Mouse (Mus musculus): Measurements from ENCODE around the gene Tent5c. TPM values are rescaled to one million over a fixed set of nuclear protein-coding genes. Genes with fewer than 3 reads are reported as not detected.

Gene Tent5c
- polyA plus RNA-seq, 1 experiment from 2014 or later = 6.3 TPM

DNA sequence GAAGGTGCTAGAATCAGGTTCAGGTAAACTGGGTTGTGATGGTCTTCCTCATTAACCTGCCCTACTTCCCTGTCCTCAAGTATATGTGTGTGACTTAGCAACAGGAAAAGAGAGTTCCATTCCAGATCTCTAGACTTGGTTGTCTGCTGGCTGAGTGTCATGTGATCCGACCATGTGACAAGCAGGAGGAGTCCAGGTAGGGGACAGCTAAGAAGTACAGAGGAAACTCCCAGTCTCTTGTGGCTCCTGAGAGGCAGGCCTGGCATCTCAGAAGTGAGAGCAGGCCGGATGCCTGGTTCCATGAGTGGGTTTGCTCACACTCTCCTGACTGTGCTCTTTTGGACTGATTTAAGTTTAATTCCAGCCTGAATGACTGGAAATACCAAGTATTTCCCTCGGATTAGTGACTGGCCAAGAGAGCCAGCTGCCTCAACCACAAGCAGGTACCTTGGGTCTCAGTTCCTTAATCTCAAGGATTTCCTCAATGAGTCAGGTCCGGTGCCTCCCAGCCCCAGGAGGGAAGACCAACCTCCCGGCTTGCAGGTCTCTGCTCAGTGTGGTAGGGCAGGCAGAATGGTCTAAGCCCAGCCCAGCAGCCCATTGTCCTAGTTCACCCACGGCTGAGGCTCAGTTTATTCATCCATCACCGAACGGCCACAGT is 26.1 kb upstream of the Tent5c start:
- Histone ChIP-seq H3K4me3 (no peak overlapping the region), H3K9ac (no peak overlapping the region), H3K27ac (no peak overlapping the region), H3K4me1 (no peaks in the 10 kb centered on the region), H3K9me3 (no peaks in the 10 kb centered on the region), H3K4me2 (replicated peaks) (no peak overlapping the region), H3K27me3 (no peaks in the 10 kb centered on the region), H3K36me3 (no peaks in the 10 kb centered on the region)
- no peak for ATAC-seq (ENCODE audit: insufficient number of reproducible peaks, insufficient read depth, low FRiP score, low TSS enrichment)
- 77% methylated on average over 8 of the region's 8 CpGs for WGBS

DNA sequence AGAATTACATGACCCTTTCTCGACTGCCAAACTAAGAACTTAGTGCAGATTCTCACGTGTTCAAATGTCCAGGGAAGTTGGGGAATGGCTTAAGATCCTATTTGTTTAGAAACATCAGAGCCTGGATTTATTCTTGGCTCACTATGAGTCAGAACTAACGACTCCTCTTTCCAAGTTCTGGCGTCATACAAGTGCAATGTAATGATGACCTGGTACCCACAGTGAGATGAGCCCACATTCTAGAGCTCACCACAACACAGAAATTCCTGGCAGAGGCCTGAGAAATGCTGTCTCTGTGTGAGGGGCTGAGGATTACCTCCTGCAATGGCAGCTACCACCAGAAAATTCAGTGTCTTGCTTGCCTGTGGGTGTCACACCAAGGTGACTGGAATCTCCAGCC is 18.1 kb upstream of the Tent5c start:
- 0 out of 2 replicates have a peak, but pooled peaks cover 4% of the 10 kb centered on the region for H3K4me1 ChIP-seq
- H3K36me3 ChIP-seq = no peaks in the 10 kb centered on the region
- H3K9me3 ChIP-seq = no peaks in the 10 kb centered on the region
- no peak overlapping the region for H3K27ac ChIP-seq
- H3K9ac ChIP-seq = no peak overlapping the region
- no peak for ATAC-seq (ENCODE audit: insufficient number of reproducible peaks, insufficient read depth, low FRiP score, low TSS enrichment)
- WGBS = 84% methylated on average over 4 of the region's 4 CpGs
- no peaks in the 10 kb centered on the region for H3K27me3 ChIP-seq
- H3K4me3 ChIP-seq = no peak overlapping the region
- no peak overlapping the region for H3K4me2 ChIP-seq (replicated peaks)

DNA sequence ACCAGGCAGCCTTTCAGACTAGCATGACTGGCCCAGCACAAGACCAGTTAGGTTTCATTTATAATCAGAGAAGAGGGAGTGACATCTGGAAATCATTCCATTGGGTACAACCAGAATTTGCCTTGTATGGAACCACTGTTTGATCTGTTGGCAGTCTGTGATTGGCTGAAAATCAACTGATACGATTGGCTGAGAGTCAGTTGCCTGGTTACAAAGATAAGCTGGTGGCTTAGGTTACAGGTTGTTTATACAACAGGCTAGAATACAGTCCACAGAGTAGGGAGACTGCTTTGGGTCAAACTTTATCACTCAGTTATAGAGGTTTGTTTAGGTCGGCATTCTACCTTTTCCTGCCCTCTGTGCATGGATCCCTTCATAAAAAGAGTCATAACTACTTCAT is 17.6 kb upstream of the Tent5c start:
- ATAC-seq (ENCODE audit: insufficient number of reproducible peaks, insufficient read depth, low FRiP score, low TSS enrichment) = no peak
- whole genome bisulfite sequencing = 68% methylated on average over 2 of the region's 2 CpGs
- Histone ChIP-seq H3K27me3 (no peaks in the 10 kb centered on the region), H3K27ac (no peak overlapping the region), H3K9ac (no peak overlapping the region), H3K36me3 (no peaks in the 10 kb centered on the region), H3K9me3 (no peaks in the 10 kb centered on the region), H3K4me1 (0 out of 2 replicates have a peak, but pooled peaks cover 4% of the 10 kb centered on the region), H3K4me3 (no peak overlapping the region), H3K4me2 (replicated peaks) (no peak overlapping the region)

DNA sequence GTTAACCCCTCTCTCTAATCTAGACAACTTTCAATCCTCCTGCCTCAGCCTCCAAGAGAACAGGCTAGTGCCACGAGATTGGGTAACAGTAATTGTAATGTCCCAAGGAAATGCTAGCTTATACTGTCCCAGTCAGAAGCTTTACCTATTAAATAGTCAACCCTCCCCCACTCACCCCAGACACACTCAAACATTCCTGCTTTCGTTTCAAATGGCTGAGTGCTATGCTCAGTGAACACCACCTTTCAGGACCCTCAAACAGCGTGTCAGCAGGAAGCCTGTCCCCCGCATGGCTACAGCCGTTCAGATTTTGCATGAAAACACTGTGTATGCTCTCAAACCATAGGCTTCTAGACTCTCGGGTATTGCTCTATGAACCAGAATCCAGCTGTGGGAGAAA is 14.8 kb upstream of the Tent5c start:
- H3K27me3 ChIP-seq = no peaks in the 10 kb centered on the region
- 0 out of 2 replicates have a peak, but pooled peaks cover 4% of the 10 kb centered on the region for H3K9me3 ChIP-seq
- H3K4me3 ChIP-seq = no peak overlapping the region
- no peak overlapping the region for H3K9ac ChIP-seq
- no peaks in the 10 kb centered on the region for H3K36me3 ChIP-seq
- H3K27ac ChIP-seq = no peak overlapping the region
- ATAC-seq (ENCODE audit: insufficient number of reproducible peaks, insufficient read depth, low FRiP score, low TSS enrichment) = no peak
- no peak overlapping the region for H3K4me2 ChIP-seq (replicated peaks)
- 77% methylated on average over 6 of the region's 6 CpGs for WGBS
- H3K4me1 ChIP-seq = 0 out of 2 replicates have a peak, but pooled peaks cover 4% of the 10 kb centered on the region

DNA sequence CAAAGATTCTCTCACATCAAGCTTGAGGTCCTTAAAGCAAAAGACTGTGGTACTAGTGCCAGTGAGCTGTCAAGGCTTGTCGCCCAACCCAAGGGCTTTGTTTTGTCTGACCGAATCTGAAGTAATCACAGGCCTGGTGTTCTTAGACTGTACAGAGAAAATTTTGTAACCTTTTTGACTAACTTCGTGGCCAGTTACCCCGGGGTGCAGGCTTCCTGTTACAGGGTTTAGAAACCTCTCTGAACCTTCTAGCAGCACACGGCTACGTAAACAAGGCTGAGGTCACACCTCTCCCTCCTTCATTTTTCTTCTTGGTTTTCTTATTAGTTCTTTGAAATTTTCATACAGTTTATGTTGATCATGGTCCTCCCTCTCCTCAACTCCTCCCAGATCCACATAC is 13.4 kb upstream of the Tent5c start:
- Histone ChIP-seq H3K4me1 (0 out of 2 replicates have a peak, but pooled peaks cover 4% of the 10 kb centered on the region), H3K9me3 (0 out of 2 replicates have a peak, but pooled peaks cover 4% of the 10 kb centered on the region), H3K4me3 (no peak overlapping the region), H3K9ac (no peak overlapping the region), H3K4me2 (replicated peaks) (no peak overlapping the region), H3K27ac (no peak overlapping the region), H3K27me3 (no peaks in the 10 kb centered on the region), H3K36me3 (no peaks in the 10 kb centered on the region)
- WGBS = 82% methylated on average over 6 of the region's 6 CpGs
- no peak for ATAC-seq (ENCODE audit: insufficient number of reproducible peaks, insufficient read depth, low FRiP score, low TSS enrichment)

DNA sequence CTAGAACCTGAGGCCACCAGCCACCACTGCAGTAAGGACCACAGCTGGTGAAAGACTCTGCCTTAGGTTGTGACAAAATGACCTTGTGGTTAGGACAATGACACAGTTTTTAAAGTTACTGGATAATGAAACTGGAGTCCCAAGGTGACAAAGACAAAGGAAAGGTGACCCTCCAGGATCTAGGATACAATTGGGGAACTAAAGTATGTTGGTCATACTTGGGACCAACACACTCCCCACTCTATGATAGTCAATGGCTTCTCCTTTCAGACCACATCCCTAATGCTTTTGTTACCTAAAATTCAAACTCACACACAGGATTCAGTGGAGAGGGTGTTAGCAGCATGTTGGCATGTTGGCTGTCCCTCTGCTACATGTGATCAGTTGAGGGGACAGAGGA is 12.8 kb upstream of the Tent5c start:
- Histone ChIP-seq H3K27me3 (no peaks in the 10 kb centered on the region), H3K27ac (no peak overlapping the region), H3K4me1 (0 out of 2 replicates have a peak, but pooled peaks cover 4% of the 10 kb centered on the region), H3K4me2 (replicated peaks) (no peak overlapping the region), H3K4me3 (no peak overlapping the region), H3K9me3 (0 out of 2 replicates have a peak, but pooled peaks cover 4% of the 10 kb centered on the region), H3K36me3 (no peaks in the 10 kb centered on the region), H3K9ac (no peak overlapping the region)
- no peak for ATAC-seq (ENCODE audit: insufficient number of reproducible peaks, insufficient read depth, low FRiP score, low TSS enrichment)

DNA sequence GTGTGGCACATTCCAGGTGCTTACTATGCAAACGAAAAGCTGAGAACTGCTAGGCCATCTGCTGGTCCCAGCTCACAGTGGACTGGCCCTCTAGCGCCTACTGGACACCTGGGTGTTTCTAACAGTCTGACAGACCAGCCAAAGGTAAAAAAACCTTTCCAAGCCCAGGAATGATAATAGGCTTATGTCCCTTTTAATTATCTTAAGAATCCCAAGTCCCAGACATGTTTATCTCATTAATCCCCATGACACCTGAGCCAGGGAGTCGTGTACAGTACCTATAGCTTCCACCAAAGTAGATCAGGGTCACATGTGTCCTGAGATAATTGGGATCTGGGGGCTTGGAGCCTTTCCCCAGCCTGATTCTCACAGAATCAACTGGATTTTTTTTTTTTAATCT is 7.0 kb upstream of the Tent5c start:
- Histone ChIP-seq H3K27me3 (0 out of 2 replicates have a peak, but pooled peaks cover 4% of the 10 kb centered on the region), H3K9ac (no peak overlapping the region), H3K27ac (no peak overlapping the region), H3K36me3 (no peaks in the 10 kb centered on the region), H3K4me2 (replicated peaks) (no peak overlapping the region), H3K9me3 (0 out of 2 replicates have a peak, but pooled peaks cover 4% of the 10 kb centered on the region), H3K4me3 (no peak overlapping the region), H3K4me1 (no peaks in the 10 kb centered on the region)
- no peak for ATAC-seq (ENCODE audit: insufficient number of reproducible peaks, insufficient read depth, low FRiP score, low TSS enrichment)
- WGBS = 61% methylated on average over 3 of the region's 3 CpGs

DNA sequence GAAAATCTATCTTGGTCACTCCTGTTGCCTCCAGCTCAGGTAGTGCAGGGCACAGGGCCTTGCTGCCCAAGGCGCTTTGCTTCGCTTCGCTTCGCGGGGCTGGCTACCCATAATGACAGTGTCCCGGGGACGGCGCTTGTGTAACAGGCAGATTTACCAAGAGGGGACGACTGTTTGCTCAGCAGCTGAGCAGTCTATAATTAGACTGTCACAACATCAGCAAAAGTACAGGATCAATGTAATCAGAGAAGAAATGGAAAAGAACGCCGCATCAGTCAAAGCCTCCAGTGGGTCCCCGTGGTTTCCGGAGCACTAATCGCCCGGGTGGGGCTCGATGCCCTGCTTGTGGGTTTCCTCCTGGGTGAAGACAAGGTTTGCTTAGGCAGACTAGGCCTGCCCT is 6.3 kb upstream of the Tent5c start:
- H3K4me3 ChIP-seq = no peak overlapping the region
- 0 out of 2 replicates have a peak, but pooled peaks cover 4% of the 10 kb centered on the region for H3K27me3 ChIP-seq
- H3K9me3 ChIP-seq = 0 out of 2 replicates have a peak, but pooled peaks cover 2% of the 10 kb centered on the region
- H3K36me3 ChIP-seq = no peaks in the 10 kb centered on the region
- H3K27ac ChIP-seq = no peak overlapping the region
- H3K9ac ChIP-seq = no peak overlapping the region
- WGBS = 76% methylated on average over 16 of the region's 16 CpGs
- no peak for ATAC-seq (ENCODE audit: insufficient number of reproducible peaks, insufficient read depth, low FRiP score, low TSS enrichment)
- no peak overlapping the region for H3K4me2 ChIP-seq (replicated peaks)
- no peaks in the 10 kb centered on the region for H3K4me1 ChIP-seq

DNA sequence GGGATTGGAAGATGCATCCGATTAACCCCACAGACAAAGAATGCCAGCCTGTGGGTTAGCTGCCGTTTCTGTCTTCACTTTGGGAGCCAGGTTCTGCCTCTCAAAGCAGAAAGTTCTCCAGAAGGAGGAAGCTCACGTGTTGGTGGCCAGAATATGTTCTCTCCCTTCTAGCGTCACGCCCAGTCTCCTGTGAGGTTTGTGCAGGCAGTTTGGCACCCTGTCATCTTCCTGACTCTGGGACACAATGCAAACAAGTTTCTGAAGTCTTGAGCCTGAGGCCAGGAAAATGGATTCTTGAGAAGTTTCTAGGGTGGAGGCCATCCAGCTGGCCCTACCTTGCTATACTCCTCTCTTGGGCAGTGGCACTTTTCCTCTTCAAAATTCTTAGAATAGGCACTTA is 5.8 kb upstream of the Tent5c start:
- Histone ChIP-seq H3K4me3 (no peak overlapping the region), H3K9me3 (no peaks in the 10 kb centered on the region), H3K4me2 (replicated peaks) (no peak overlapping the region), H3K36me3 (no peaks in the 10 kb centered on the region), H3K27me3 (0 out of 2 replicates have a peak, but pooled peaks cover 4% of the 10 kb centered on the region), H3K27ac (no peak overlapping the region), H3K9ac (no peak overlapping the region), H3K4me1 (peaks cover 5% of the 10 kb centered on the region; the same call in 1 of the 2 replicates)
- no peak for ATAC-seq (ENCODE audit: insufficient number of reproducible peaks, insufficient read depth, low FRiP score, low TSS enrichment)
- WGBS = 81% methylated on average over 5 of the region's 5 CpGs

DNA sequence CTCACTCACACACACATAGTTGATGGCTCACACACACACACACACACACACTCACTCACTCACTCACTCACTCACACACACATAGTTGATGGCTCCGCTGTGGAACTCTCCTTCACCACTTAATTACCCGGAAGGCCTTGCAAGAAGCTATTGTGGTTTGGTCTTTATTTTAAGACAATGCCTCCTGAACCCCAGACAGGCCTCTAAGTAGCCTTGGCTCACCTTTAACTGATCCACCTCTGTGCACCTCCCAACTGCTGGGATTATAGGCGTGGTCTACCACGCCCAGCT is 831 bp upstream of the Tent5c start:
- 19% methylated on average over 4 of the region's 4 CpGs for WGBS
- H3K4me3 ChIP-seq = peak overlapping the region; percentile 69
- H3K4me1 ChIP-seq = peaks cover 7% of the 10 kb centered on the region; the same call in 1 of the 2 replicates
- ATAC-seq (ENCODE audit: insufficient number of reproducible peaks, insufficient read depth, low FRiP score, low TSS enrichment) = no peak
- H3K9ac ChIP-seq = peak overlapping the region; percentile 58; the same call in 1 of the 2 replicates
- H3K4me2 ChIP-seq (replicated peaks) = peak overlapping the region; percentile 100
- H3K9me3 ChIP-seq = no peaks in the 10 kb centered on the region
- no peak overlapping the region for H3K27ac ChIP-seq
- H3K27me3 ChIP-seq = peaks cover 42% of the 10 kb centered on the region
- no peaks in the 10 kb centered on the region for H3K36me3 ChIP-seq

DNA sequence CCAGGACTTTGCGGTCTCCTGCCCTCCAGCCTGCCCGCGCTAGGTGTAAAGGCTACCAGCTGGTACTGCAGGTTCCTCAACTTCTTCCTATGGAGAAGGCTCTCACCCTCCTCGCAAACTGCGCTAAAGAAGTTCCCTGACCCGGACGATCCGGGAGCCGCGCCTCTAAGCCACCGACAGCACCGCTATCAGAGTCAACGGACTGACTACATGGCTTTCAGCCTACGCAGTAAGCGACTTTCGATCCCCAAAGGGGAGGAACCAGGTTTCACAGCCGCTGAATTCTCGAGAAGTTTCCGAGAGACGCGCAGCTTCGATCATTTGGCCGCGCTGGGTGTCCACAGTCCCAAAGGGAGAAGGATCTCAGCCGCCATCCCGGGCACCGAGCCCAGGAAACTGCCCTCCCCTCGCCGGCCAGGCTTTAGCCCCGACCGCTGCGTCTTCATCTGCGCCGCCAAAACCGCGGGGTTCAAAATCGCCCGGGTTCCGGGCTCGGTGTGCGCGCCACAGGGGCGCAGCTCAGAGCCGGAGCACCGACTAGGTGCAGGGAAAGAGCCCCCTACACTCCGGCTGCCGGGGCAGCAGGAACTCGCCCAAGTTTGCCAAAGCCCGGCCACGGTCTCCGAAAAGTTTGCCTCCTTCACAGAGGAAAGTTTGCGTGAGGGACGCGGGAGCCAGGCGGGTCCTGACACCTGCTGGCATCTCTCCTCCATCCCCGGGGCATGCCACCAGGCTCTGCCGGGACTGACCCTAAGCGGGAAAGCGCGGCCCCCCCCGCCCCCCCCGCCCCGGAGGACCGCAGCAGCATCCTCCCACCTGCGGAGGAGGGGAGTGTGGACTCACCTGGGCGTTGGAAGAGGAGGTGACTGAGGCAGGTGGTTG is 632 bp downstream of the Tent5c start:
- peaks cover 41% of the 10 kb centered on the region for H3K27me3 ChIP-seq
- peak overlapping the region; percentile 58 for H3K9ac ChIP-seq
- ATAC-seq (ENCODE audit: insufficient number of reproducible peaks, insufficient read depth, low FRiP score, low TSS enrichment) = peak; percentile 53; the same call in 1 of the 2 replicates

DNA sequence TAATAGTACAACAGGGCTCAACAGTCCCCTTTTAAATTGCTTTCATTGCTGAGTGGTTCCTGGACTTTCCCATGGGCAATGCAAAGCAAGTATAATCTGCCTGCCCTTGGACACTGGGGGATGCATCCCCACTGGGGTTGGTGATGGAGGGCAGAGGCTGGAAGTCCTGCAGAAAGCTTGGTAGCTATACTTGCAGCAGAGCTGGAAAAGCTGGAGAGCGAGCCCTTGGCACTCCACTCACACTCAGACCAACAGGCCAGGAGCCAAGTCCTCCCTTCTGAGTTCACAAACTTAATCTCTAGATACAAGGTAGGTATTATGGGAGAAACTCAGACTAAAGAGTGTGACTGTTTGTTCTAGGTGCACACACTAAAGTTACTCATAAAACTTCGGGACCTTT is 2.1 kb downstream of the Tent5c start:
- Histone ChIP-seq H3K4me3 (no peak overlapping the region), H3K27ac (no peak overlapping the region), H3K36me3 (no peaks in the 10 kb centered on the region), H3K4me2 (replicated peaks) (no peak overlapping the region), H3K4me1 (peaks cover 7% of the 10 kb centered on the region; the same call in 1 of the 2 replicates), H3K9me3 (no peaks in the 10 kb centered on the region), H3K9ac (no peak overlapping the region), H3K27me3 (peaks cover 38% of the 10 kb centered on the region)
- no peak for ATAC-seq (ENCODE audit: insufficient number of reproducible peaks, insufficient read depth, low FRiP score, low TSS enrichment)
- 84% methylated on average over 2 of the region's 2 CpGs for WGBS

More for the DNA sequence above, 632 bp downstream of the Tent5c start:
- H3K9me3 ChIP-seq = no peaks in the 10 kb centered on the region
- H3K4me3 ChIP-seq = peak overlapping the region; percentile 69
- peaks cover 7% of the 10 kb centered on the region; the same call in 1 of the 2 replicates for H3K4me1 ChIP-seq
- under 1% methylated on average over 66 of the region's 66 CpGs for WGBS
- H3K4me2 ChIP-seq (replicated peaks) = peak overlapping the region; percentile 100
- no peak overlapping the region for H3K27ac ChIP-seq
- no peaks in the 10 kb centered on the region for H3K36me3 ChIP-seq
